Mouse (Mus musculus): ENCODE results near the gene Uckl1. TPM values are rescaled to one million over a fixed set of nuclear protein-coding genes. Genes with fewer than 3 reads are reported as not detected.

The Uckl1 gene
- total RNA-seq (2023): 108 TPM

GRCm38 (mm10) chr2:181584411-181584942 is at the start of gene Uckl1:
TSS of gene Uckl1 (minus strand) at chr2:181584892.

GRCm38 (mm10) chr2:181598454-181599351 is 14.0 kb upstream of the Uckl1 start, which contains the start of gene Samd10:
TSS of gene Samd10 (minus strand) at chr2:181599212.

GRCm38 (mm10) chr2:181592231-181593041 is 7.7 kb upstream of the Uckl1 start, which contains the start of gene Zfp512b:
TSS of gene Zfp512b (minus strand) at chr2:181592803.

GRCm38 (mm10) chr2:181591528-181592085 is 6.9 kb upstream of the Uckl1 start, which contains the start of gene Prpf6:
TSS of gene Prpf6 (plus strand) at chr2:181591868.

GRCm38 (mm10) chr2:181520118-181520935 is 64.4 kb downstream of the Uckl1 start, which contains the start of gene Dnajc5:
TSS of gene Dnajc5 (plus strand) at chr2:181520485.

Other genes with a start within 250 kb of the Uckl1 start
- 102 TPM for gene Zgpat, start 220.0 kb downstream of the Uckl1 start, total RNA-seq (2023)
- gene Arfrp1, start 219.5 kb downstream of the Uckl1 start, total RNA-seq (2023): 82.0 TPM
- gene Lime1, start 204.8 kb downstream of the Uckl1 start, total RNA-seq (2023): 214 TPM
- 0.76 TPM for gene Zbtb46, start 125.5 kb downstream of the Uckl1 start, total RNA-seq (2023)
- gene Abhd16b, start 91.7 kb downstream of the Uckl1 start, total RNA-seq (2023): not detected
- 94.1 TPM for gene Tpd52l2, start 87.8 kb downstream of the Uckl1 start, total RNA-seq (2023)
- gene Dnajc5, start 64.4 kb downstream of the Uckl1 start, total RNA-seq (2023): 123 TPM
- 60.9 TPM for gene Prpf6, start 7.0 kb upstream of the Uckl1 start, total RNA-seq (2023)
- 62.2 TPM for gene Zfp512b, start 7.9 kb upstream of the Uckl1 start, total RNA-seq (2023)
- 10.6 TPM for gene Samd10, start 14.3 kb upstream of the Uckl1 start, total RNA-seq (2023)
- gene Gm29797, start 72.1 kb upstream of the Uckl1 start, total RNA-seq (2023): not detected
- not detected for gene Sox18, start 86.7 kb upstream of the Uckl1 start, total RNA-seq (2023)
- 20.5 TPM for gene Tcea2, start 95.4 kb upstream of the Uckl1 start, total RNA-seq (2023)
- 90.7 TPM for gene Rgs19, start 109.1 kb upstream of the Uckl1 start, total RNA-seq (2023)
- not detected for gene Lkaaear1, start 113.5 kb upstream of the Uckl1 start, total RNA-seq (2023)
- 0.62 TPM for gene Oprl1, start 130.1 kb upstream of the Uckl1 start, total RNA-seq (2023)
- gene Myt1, start 178.4 kb upstream of the Uckl1 start, total RNA-seq (2023): not detected

Measured in CD4-positive naive resting alpha-beta T cell, adult 76 days (primary cell).